Mouse (Mus musculus): ENCODE measurements at regions not wholly inside any gene's neighbourhood (a gene's known extent, or its start where the extent isn't known, plus 50 kb on each side); places are given as distances from the start of the nearest gene placed in this dataset.

DNA sequence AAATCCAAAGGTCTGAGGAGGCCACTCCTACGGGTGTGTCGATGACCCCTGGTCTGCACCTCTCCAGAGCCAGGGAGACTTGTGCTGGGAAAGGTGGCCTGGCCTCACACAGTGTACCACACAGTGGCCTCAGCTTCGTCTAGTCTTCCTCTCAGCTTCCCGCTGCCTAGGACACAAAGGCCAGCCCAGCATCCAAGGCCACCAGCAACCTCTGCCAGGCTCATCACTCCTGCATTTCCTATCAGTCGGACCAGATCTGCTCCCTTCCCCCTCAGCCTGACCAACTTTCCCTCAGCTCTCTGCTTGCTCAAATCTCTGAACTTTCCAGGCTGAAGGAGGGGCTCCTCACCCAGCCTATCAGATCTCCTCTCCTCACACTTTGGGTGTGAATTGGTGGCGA lies 213.8 kb downstream of the Rplp1 start:
- Histone ChIP-seq H3K4me2 (ENCODE audit: low read depth, low read length) (no peak overlapping the region), H3K9ac (ENCODE audit: low read length) (no peak overlapping the region), H3K27me3 (ENCODE audit: control insufficient read depth, insufficient read depth, low read depth, low read length) (peaks cover 11% of the 10 kb centered on the region), H3K36me3 (ENCODE audit: control insufficient read depth, insufficient read depth, low read length) (no peaks in the 10 kb centered on the region), H3K4me3 (ENCODE audit: low read length) (no peak overlapping the region), H3K4me1 (replicated peaks; ENCODE audit: control insufficient read depth, insufficient read depth, low read length) (peaks cover 16% of the 10 kb centered on the region), H3K9me3 (ENCODE audit: control insufficient read depth, low read length) (no peaks in the 10 kb centered on the region), H3K27ac (ENCODE audit: low read length) (no peak overlapping the region)
- WGBS = 72% methylated on average over 6 of the region's 6 CpGs
- no peak for ATAC-seq (ENCODE audit: low read depth)

DNA sequence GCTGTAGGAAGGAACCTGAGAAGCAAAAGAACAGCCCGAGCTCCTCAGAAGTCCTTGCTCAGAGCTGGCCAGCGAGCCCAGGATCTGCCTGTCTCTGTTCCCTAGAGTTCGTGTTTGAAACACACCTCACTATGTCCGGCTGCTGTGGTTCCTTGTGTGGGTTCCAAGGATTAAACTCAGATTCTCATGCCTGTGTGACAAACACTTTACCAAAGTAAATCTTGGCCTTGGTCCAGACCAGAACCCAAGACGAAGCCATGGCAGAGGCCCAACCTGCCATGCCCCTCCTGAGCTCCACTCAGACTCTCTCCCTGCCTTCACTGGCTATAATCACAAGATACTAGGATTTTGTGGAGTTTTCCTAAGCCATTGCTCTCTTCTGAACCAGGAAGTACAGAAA lies 214.7 kb downstream of the Rplp1 start:
- WGBS = 49% methylated on average over 5 of the region's 5 CpGs
- no peaks in the 10 kb centered on the region for H3K9me3 ChIP-seq (ENCODE audit: control insufficient read depth, low read length)
- no peak overlapping the region for H3K4me2 ChIP-seq (ENCODE audit: low read depth, low read length)
- peaks cover 11% of the 10 kb centered on the region for H3K27me3 ChIP-seq (ENCODE audit: control insufficient read depth, insufficient read depth, low read depth, low read length)
- H3K4me1 ChIP-seq (replicated peaks; ENCODE audit: control insufficient read depth, insufficient read depth, low read length) = peaks cover 16% of the 10 kb centered on the region
- no peak overlapping the region for H3K9ac ChIP-seq (ENCODE audit: low read length)
- H3K27ac ChIP-seq (ENCODE audit: low read length) = no peak overlapping the region
- peak; percentile 42; the same call in 1 of the 2 replicates for ATAC-seq (ENCODE audit: low read depth)
- no peak overlapping the region for H3K4me3 ChIP-seq (ENCODE audit: low read length)
- no peaks in the 10 kb centered on the region for H3K36me3 ChIP-seq (ENCODE audit: control insufficient read depth, insufficient read depth, low read length)

DNA sequence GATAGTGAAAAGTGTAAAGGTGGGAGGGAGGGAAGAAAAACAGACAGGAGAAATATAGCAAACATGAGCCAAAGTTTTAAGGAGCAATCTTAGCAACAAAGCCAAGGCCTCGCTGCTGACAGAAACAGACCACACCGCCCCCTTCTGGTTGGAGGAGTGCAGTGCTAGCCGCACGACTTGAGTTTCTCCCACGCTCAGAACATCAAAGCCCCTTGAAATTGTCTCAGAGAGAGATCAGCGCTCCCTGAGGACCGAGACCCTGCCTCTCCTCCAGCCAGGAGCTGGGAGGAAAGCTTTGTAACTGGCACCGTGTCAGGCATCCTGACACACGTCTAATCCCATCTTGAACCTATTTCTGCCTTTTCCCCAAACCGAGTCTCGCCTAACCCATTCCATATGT lies 216.4 kb downstream of the Rplp1 start:
- ATAC-seq (ENCODE audit: low read depth) = no peak
- 14% methylated on average over 11 of the region's 11 CpGs for WGBS
- Histone ChIP-seq H3K4me1 (replicated peaks; ENCODE audit: control insufficient read depth, insufficient read depth, low read length) (peaks cover 7% of the 10 kb centered on the region), H3K9me3 (ENCODE audit: control insufficient read depth, low read length) (no peaks in the 10 kb centered on the region), H3K4me2 (ENCODE audit: low read depth, low read length) (no peak overlapping the region), H3K36me3 (ENCODE audit: control insufficient read depth, insufficient read depth, low read length) (no peaks in the 10 kb centered on the region), H3K27me3 (ENCODE audit: control insufficient read depth, insufficient read depth, low read depth, low read length) (peaks cover 11% of the 10 kb centered on the region), H3K27ac (ENCODE audit: low read length) (no peak overlapping the region), H3K4me3 (ENCODE audit: low read length) (no peak overlapping the region), H3K9ac (ENCODE audit: low read length) (no peak overlapping the region)

- no peak for ATAC-seq (ENCODE audit: low read depth)
- Histone ChIP-seq H3K4me3 (ENCODE audit: low read length) (no peak overlapping the region), H3K9ac (ENCODE audit: low read length) (no peak overlapping the region), H3K4me2 (ENCODE audit: low read depth, low read length) (no peak overlapping the region), H3K36me3 (ENCODE audit: control insufficient read depth, insufficient read depth, low read length) (no peaks in the 10 kb centered on the region), H3K27ac (ENCODE audit: low read length) (no peak overlapping the region), H3K4me1 (replicated peaks; ENCODE audit: control insufficient read depth, insufficient read depth, low read length) (no peaks in the 10 kb centered on the region; the same call in 1 of the 2 replicates), H3K27me3 (ENCODE audit: control insufficient read depth, insufficient read depth, low read depth, low read length) (peaks cover 11% of the 10 kb centered on the region), H3K9me3 (ENCODE audit: control insufficient read depth, low read length) (no peaks in the 10 kb centered on the region)
- WGBS = 87% methylated on average over 3 of the region's 3 CpGs
Measured at GRCm38 (mm10) chr9:61696831-61697230, 217.5 kb downstream of the Rplp1 start.

DNA sequence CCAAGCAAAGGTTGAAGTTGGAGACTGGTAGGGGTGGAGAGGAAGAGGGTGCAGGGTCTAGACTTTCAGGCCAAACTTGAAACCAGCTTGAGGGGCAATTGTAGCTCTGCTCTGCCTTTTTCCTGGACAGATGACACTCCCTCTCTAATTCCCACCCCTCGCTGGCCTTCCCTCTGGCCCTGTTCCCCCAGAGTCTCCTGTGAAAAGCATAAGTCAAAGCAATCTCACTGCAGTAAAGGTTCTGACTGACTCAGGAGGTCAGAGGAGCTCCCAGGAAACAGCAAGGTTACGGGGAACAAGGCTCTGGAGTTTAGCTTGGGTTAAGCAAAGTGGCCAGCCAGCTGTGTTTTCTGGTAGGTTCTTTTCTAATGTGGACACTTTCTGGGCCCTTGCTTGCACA lies 218.5 kb downstream of the Rplp1 start:
- no peaks in the 10 kb centered on the region for H3K9me3 ChIP-seq (ENCODE audit: control insufficient read depth, low read length)
- no peak overlapping the region for H3K9ac ChIP-seq (ENCODE audit: low read length)
- no peak overlapping the region for H3K27ac ChIP-seq (ENCODE audit: low read length)
- no peak overlapping the region for H3K4me3 ChIP-seq (ENCODE audit: low read length)
- H3K4me1 ChIP-seq (replicated peaks; ENCODE audit: control insufficient read depth, insufficient read depth, low read length) = no peaks in the 10 kb centered on the region; the same call in 1 of the 2 replicates
- H3K36me3 ChIP-seq (ENCODE audit: control insufficient read depth, insufficient read depth, low read length) = no peaks in the 10 kb centered on the region
- H3K27me3 ChIP-seq (ENCODE audit: control insufficient read depth, insufficient read depth, low read depth, low read length) = peaks cover 7% of the 10 kb centered on the region
- WGBS = 81% methylated on average over 2 of the region's 2 CpGs
- no peak overlapping the region for H3K4me2 ChIP-seq (ENCODE audit: low read depth, low read length)
- ATAC-seq (ENCODE audit: low read depth) = no peak

DNA sequence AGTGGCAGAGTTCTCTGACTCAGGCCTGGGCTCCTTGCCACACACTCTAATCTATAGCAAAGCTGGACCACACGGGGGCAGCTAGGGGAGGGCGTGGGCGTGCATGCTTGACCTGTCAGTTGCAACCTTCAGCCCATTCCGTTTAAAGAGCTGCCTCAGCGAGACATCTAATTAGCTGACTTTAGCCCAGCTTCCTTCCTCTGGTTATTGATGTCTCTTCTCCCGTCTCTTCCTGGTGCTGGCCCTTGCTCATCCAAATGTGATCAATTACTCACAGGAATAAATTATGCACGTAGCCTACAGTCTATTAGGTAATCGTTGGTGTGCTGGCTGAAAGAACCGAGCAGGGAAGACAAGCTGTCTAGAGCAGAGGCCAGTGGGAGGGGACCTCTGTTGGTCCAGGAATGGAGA lies 219.0 kb downstream of the Rplp1 start:
- H3K4me1 ChIP-seq (replicated peaks; ENCODE audit: control insufficient read depth, insufficient read depth, low read length) = no peaks in the 10 kb centered on the region; the same call in 1 of the 2 replicates
- H3K27me3 ChIP-seq (ENCODE audit: control insufficient read depth, insufficient read depth, low read depth, low read length) = peaks cover 7% of the 10 kb centered on the region
- H3K4me3 ChIP-seq (ENCODE audit: low read length) = no peak overlapping the region
- H3K9ac ChIP-seq (ENCODE audit: low read length) = no peak overlapping the region
- H3K9me3 ChIP-seq (ENCODE audit: control insufficient read depth, low read length) = no peaks in the 10 kb centered on the region
- H3K36me3 ChIP-seq (ENCODE audit: control insufficient read depth, insufficient read depth, low read length) = no peaks in the 10 kb centered on the region
- H3K27ac ChIP-seq (ENCODE audit: low read length) = no peak overlapping the region
- WGBS = 26% methylated on average over 9 of the region's 9 CpGs
- no peak for ATAC-seq (ENCODE audit: low read depth)
- H3K4me2 ChIP-seq (ENCODE audit: low read depth, low read length) = no peak overlapping the region

GRCm38 (mm10) chr9:61694206-61694605 lies 220.1 kb downstream of the Rplp1 start:
- Histone ChIP-seq H3K4me1 (replicated peaks; ENCODE audit: control insufficient read depth, insufficient read depth, low read length) (peaks cover 3% of the 10 kb centered on the region; the same call in 1 of the 2 replicates), H3K9me3 (ENCODE audit: control insufficient read depth, low read length) (no peaks in the 10 kb centered on the region), H3K9ac (ENCODE audit: low read length) (no peak overlapping the region), H3K4me2 (ENCODE audit: low read depth, low read length) (no peak overlapping the region), H3K4me3 (ENCODE audit: low read length) (no peak overlapping the region), H3K27me3 (ENCODE audit: control insufficient read depth, insufficient read depth, low read depth, low read length) (peaks cover 7% of the 10 kb centered on the region), H3K27ac (ENCODE audit: low read length) (no peak overlapping the region), H3K36me3 (ENCODE audit: control insufficient read depth, insufficient read depth, low read length) (no peaks in the 10 kb centered on the region)
- ATAC-seq (ENCODE audit: low read depth) = no peak
- 65% methylated on average over 10 of the region's 10 CpGs for WGBS

- no peak overlapping the region for H3K4me2 ChIP-seq (ENCODE audit: low read depth, low read length)
- ATAC-seq (ENCODE audit: low read depth) = no peak
- H3K4me3 ChIP-seq (ENCODE audit: low read length) = no peak overlapping the region
- WGBS = 62% methylated on average over 3 of the region's 3 CpGs
- 0 out of 2 replicates have a peak, but pooled peaks cover 3% of the 10 kb centered on the region for H3K4me1 ChIP-seq (replicated peaks; ENCODE audit: control insufficient read depth, insufficient read depth, low read length)
- H3K36me3 ChIP-seq (ENCODE audit: control insufficient read depth, insufficient read depth, low read length) = no peaks in the 10 kb centered on the region
- no peak overlapping the region for H3K27ac ChIP-seq (ENCODE audit: low read length)
- no peak overlapping the region for H3K9ac ChIP-seq (ENCODE audit: low read length)
- no peaks in the 10 kb centered on the region for H3K9me3 ChIP-seq (ENCODE audit: control insufficient read depth, low read length)
- H3K27me3 ChIP-seq (ENCODE audit: control insufficient read depth, insufficient read depth, low read depth, low read length) = no peaks in the 10 kb centered on the region
Measured at GRCm38 (mm10) chr9:61690786-61691185, 223.6 kb downstream of the Rplp1 start.

DNA sequence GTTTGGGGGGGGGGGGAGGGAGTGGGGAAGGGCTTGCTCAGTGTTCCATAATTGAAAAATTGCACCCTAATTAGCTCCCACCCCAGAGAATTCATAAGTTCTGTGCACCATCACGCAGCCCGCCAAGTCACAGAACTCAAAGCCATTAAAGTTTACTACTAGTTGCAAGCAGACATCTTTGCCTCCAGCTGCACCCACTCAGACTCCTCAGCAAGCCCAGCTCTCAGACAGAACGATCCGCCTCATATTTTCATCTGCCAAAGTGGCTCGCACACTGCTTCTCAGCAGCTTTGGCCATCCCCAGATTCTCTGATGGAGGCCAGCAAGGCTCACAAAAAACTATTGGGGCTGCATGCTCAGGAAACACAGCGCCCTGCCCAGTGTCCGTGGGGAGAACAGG lies 224.4 kb downstream of the Rplp1 start:
- Histone ChIP-seq H3K27me3 (ENCODE audit: control insufficient read depth, insufficient read depth, low read depth, low read length) (no peaks in the 10 kb centered on the region), H3K4me2 (ENCODE audit: low read depth, low read length) (no peak overlapping the region), H3K9me3 (ENCODE audit: control insufficient read depth, low read length) (no peaks in the 10 kb centered on the region), H3K27ac (ENCODE audit: low read length) (no peak overlapping the region), H3K4me3 (ENCODE audit: low read length) (no peak overlapping the region), H3K4me1 (replicated peaks; ENCODE audit: control insufficient read depth, insufficient read depth, low read length) (0 out of 2 replicates have a peak, but pooled peaks cover 3% of the 10 kb centered on the region), H3K9ac (ENCODE audit: low read length) (no peak overlapping the region), H3K36me3 (ENCODE audit: control insufficient read depth, insufficient read depth, low read length) (no peaks in the 10 kb centered on the region)
- ATAC-seq (ENCODE audit: low read depth) = no peak
- 69% methylated on average over 7 of the region's 7 CpGs for WGBS

DNA sequence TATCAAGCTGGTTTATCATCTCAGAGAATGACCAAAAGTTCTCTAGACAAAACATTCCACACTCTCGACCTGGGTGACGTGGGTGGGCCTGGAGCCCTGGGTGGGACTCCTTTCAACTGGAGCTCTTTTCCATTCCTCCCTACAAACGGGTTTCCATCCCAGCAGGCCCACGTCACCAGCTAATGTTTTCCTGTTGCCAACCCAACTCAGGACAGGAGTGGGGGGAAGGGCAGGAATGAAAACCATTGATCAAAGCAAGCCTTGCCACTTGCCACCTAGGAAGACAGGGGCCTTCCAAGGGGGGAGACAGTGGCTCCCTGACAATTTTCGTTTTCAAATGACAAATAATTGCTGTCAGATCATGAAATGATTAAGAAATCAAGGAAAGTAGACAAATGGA lies 224.8 kb downstream of the Rplp1 start:
- Histone ChIP-seq H3K4me2 (ENCODE audit: low read depth, low read length) (no peak overlapping the region), H3K27me3 (ENCODE audit: control insufficient read depth, insufficient read depth, low read depth, low read length) (no peaks in the 10 kb centered on the region), H3K9ac (ENCODE audit: low read length) (no peak overlapping the region), H3K4me3 (ENCODE audit: low read length) (no peak overlapping the region), H3K9me3 (ENCODE audit: control insufficient read depth, low read length) (no peaks in the 10 kb centered on the region), H3K4me1 (replicated peaks; ENCODE audit: control insufficient read depth, insufficient read depth, low read length) (0 out of 2 replicates have a peak, but pooled peaks cover 3% of the 10 kb centered on the region), H3K27ac (ENCODE audit: low read length) (no peak overlapping the region), H3K36me3 (ENCODE audit: control insufficient read depth, insufficient read depth, low read length) (no peaks in the 10 kb centered on the region)
- 42% methylated on average over 5 of the region's 5 CpGs for WGBS
- ATAC-seq (ENCODE audit: low read depth) = no peak

Measured in lung, embryonic 16.5 days (tissue).